Mouse (Mus musculus): ENCODE results near the gene Cmtm8.
A peak's percentile ranks its signal among the peaks of the same experiment; 100 is the strongest.

Cmtm8 gene

DNA sequence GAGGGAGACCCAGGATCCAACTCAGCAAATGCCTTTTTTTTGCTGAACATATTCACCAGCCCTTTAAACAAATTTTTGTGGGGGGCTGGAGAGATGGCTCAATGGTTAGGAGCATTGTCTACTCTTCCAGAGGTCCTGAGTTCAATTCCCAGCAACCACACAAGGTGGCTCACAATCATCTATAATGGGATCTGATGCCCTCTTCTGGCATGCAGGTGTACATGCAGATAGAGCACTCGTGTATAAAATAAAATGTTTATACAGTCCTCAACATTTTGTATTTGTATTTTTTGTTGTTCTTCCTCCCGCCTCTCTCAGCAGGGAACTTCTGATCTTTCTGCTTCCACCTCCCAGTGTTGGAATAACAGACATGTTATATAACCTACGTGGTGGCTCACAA is 92.4 kb downstream of the Cmtm8 start:
- DNase-seq = no peak

DNA sequence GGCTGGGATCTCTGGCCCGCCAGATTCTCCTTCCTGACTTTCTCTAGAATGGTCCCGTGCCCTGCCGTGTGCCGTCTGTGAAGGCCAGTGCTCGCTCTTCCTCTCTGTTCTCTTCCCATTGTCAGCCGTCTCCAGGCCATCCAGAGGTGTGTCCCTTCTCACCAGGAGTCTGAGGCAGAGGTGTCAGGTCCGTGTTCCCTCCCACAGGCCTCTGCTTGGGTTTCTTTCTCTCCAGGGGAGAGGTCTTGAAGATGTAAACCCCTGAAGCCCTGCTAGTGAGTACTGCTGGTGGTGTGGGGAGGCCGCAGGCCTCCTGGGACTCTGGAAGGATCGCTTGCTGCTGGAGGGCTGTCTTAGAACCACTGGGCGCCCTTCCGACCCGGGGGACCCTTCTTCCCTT is 96.5 kb downstream of the Cmtm8 start:
- no peak for DNase-seq

DNA sequence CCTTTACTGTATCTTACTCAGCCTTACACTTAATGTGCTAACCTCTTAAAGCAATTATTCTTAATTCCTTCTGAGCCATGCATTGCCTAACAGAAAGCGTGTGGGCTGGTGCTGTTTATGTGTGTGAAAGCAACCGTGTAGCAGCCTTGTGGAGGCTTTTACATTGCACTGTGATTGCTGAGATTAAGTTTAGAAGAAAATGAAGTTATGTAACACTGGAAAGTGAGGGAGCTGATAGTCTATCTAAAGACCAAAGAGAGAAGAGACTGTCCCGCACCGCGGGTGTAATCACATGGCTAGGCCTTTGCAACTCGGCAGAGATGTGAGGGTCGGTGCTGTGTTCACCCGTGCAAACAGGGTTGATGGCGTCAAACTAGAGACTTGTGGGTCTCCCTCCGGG is 96.9 kb downstream of the Cmtm8 start:
- DNase-seq = no peak

DNA sequence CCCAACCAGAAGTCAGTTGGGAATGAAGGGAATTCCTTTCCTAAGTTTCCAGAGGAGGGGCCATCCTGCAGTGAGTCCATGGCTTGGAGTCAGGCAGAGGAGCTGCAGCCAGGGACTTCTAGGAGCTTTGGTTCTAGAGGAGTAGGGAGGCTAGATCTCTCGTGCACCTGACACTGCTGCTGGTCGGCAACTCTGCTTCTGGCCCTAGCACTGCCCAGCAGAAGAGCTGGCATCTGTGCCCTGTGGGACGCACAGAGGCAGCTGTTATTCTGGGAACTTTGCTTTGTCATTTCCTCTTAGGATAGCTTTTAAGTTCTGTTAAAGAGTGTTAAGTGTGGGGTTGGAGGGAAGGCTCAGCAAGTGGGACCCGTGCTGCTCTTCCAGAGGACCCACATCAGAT is 98.3 kb downstream of the Cmtm8 start:
- DNase-seq = no peak

DNA sequence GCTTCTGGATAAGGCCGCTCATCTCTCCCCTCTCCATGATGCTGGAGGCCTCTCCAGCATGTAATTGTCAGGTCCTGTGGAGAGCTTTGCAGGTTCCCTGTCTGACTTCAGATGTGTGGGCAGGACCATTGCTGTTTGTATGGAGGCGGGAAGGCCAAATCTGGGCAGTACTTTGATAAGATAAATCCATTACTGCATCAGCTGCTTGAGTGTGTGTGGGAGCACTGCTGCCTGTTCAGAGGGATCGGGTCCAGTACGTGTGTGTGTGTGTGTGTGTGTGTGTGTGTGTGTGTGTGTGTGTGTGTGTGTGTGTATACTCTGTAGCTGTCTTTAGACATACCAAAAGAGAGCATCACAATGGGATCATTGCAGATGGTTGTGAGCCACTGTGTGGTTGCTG is 98.8 kb downstream of the Cmtm8 start:
- no peak for DNase-seq

DNA sequence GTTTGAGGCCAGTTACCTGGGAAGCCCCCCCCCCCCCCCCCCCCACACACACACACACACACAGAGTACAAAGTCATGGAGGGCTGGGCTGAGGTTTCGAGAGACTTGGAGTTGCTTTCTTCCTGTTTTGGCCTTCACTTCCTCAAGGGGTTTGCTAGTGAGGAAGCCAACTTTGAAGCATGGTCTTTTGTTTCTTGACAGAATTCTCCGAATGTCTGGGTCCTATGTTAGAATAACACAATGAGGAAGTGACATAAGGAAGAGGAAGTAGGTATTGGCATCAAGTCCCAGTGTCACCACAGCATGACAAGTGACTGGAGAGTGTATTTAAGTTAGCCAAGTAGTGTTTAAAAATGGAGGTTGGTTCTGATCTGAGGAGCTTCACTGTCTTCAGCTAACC is 101.2 kb downstream of the Cmtm8 start:
- DNase-seq = peak; percentile 56 to 63

DNA sequence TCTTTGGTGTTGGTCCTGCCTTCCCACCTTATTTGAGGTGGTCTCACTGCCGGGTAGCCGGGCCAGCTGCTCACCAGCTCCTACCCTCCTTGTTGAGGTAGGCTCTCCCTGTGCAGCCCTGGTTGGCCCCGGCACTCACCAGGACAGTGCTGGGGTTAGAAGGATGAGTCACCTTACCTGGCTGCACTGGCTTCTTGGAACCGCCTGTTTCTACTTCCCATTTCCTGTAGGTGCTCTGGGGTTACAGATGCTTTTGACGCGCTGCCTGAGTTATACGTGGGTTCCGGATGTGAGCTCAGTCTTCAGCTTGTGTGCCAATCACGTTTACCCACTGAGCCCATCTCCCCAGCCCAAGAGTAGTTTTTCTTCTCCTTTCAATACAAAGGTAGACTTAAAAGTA is 103.6 kb downstream of the Cmtm8 start:
- no peak for DNase-seq
